Mouse (Mus musculus): ENCODE data around the gene Doc2g. TPM values are rescaled to one million over a fixed set of nuclear protein-coding genes. Genes with fewer than 3 reads are reported as not detected.

The Doc2g gene
- polyA plus RNA-seq, 1 experiment from 2014 or later, result 5.5 TPM

Other genes starting within 250 kb of the Doc2g start
- gene Kmt5b, start 235.9 kb upstream of the Doc2g start, polyA plus RNA-seq (2015; fragmentation: Nextera tagmentation; extraction: Ambion mirVana), result 43.3 and 52.7 TPM in 2 replicates
- gene Chka, start 151.5 kb upstream of the Doc2g start, polyA plus RNA-seq (2015; fragmentation: Nextera tagmentation; extraction: Ambion mirVana), result 53.1 and 54.8 TPM in 2 replicates
- 10.4 and 11.3 TPM in 2 replicates for gene Tcirg1, start 96.2 kb upstream of the Doc2g start, polyA plus RNA-seq (2015; fragmentation: Nextera tagmentation; extraction: Ambion mirVana)
- 197 and 208 TPM in 2 replicates for gene Ndufs8, start 90.5 kb upstream of the Doc2g start, polyA plus RNA-seq (2015; fragmentation: Nextera tagmentation; extraction: Ambion mirVana)
- gene Aldh3b1, start 73.5 kb upstream of the Doc2g start, polyA plus RNA-seq (2015; fragmentation: Nextera tagmentation; extraction: Ambion mirVana), result 1.1 TPM in 2 replicates
- 3.8 and 5.3 TPM in 2 replicates for gene Unc93b1, start 68.1 kb upstream of the Doc2g start, polyA plus RNA-seq (2015; fragmentation: Nextera tagmentation; extraction: Ambion mirVana)
- not detected in 2 replicates for gene Aldh3b3, start 44.7 kb upstream of the Doc2g start, polyA plus RNA-seq (2015; fragmentation: Nextera tagmentation; extraction: Ambion mirVana)
- gene Aldh3b2, start 31.0 kb upstream of the Doc2g start, polyA plus RNA-seq (2015; fragmentation: Nextera tagmentation; extraction: Ambion mirVana), result 0.15 TPM in 1 of 2 replicates, not detected in the other
- 0.68 and 1.4 TPM in 2 replicates for gene Acy3, start 16.7 kb upstream of the Doc2g start, polyA plus RNA-seq (2015; fragmentation: Nextera tagmentation; extraction: Ambion mirVana)
- gene Tbx10, start 10.6 kb upstream of the Doc2g start, polyA plus RNA-seq (2015; fragmentation: Nextera tagmentation; extraction: Ambion mirVana), result not detected in 2 replicates
- 25.8 and 28.2 TPM in 2 replicates for gene Nudt8, start 2.7 kb upstream of the Doc2g start, polyA plus RNA-seq (2015; fragmentation: Nextera tagmentation; extraction: Ambion mirVana)
- gene Gm49405, start 2.7 kb upstream of the Doc2g start, polyA plus RNA-seq (2015; fragmentation: Nextera tagmentation; extraction: Ambion mirVana), result 5.4 and 5.7 TPM in 2 replicates
- 202 and 216 TPM in 2 replicates for gene Ndufv1, start 9.5 kb downstream of the Doc2g start, polyA plus RNA-seq (2015; fragmentation: Nextera tagmentation; extraction: Ambion mirVana)
- gene Gstp1, start 34.7 kb downstream of the Doc2g start, polyA plus RNA-seq (2015; fragmentation: Nextera tagmentation; extraction: Ambion mirVana), result 390 and 392 TPM in 2 replicates
- 1.0 and 2.5 TPM in 2 replicates for gene Gstp2, start 42.7 kb downstream of the Doc2g start, polyA plus RNA-seq (2015; fragmentation: Nextera tagmentation; extraction: Ambion mirVana)
- not detected in 2 replicates for gene Gstp3, start 56.3 kb downstream of the Doc2g start, polyA plus RNA-seq (2015; fragmentation: Nextera tagmentation; extraction: Ambion mirVana)
- gene Cabp2, start 78.3 kb downstream of the Doc2g start, polyA plus RNA-seq (2015; fragmentation: Nextera tagmentation; extraction: Ambion mirVana), result not detected in 2 replicates
- gene Cdk2ap2, start 93.9 kb downstream of the Doc2g start, polyA plus RNA-seq (2015; fragmentation: Nextera tagmentation; extraction: Ambion mirVana), result 77.4 and 80.3 TPM in 2 replicates
- 21.1 and 32.0 TPM in 2 replicates for gene Pitpnm1, start 96.7 kb downstream of the Doc2g start, polyA plus RNA-seq (2015; fragmentation: Nextera tagmentation; extraction: Ambion mirVana)
- 73.7 and 75.9 TPM in 2 replicates for gene Aip, start 122.5 kb downstream of the Doc2g start, polyA plus RNA-seq (2015; fragmentation: Nextera tagmentation; extraction: Ambion mirVana)
- 0.04 TPM in 1 of 2 replicates, not detected in the other for gene Gpr152, start 136.5 kb downstream of the Doc2g start, polyA plus RNA-seq (2015; fragmentation: Nextera tagmentation; extraction: Ambion mirVana)
- gene Cabp4, start 140.7 kb downstream of the Doc2g start, polyA plus RNA-seq (2015; fragmentation: Nextera tagmentation; extraction: Ambion mirVana), result 0.09 and 0.13 TPM in 2 replicates
- 126 and 144 TPM in 2 replicates for gene Coro1b, start 145.3 kb downstream of the Doc2g start, polyA plus RNA-seq (2015; fragmentation: Nextera tagmentation; extraction: Ambion mirVana)
- gene Ptprcap, start 150.3 kb downstream of the Doc2g start, polyA plus RNA-seq (2015; fragmentation: Nextera tagmentation; extraction: Ambion mirVana), result 0.33 and 0.65 TPM in 2 replicates
- gene Rps6kb2, start 160.0 kb downstream of the Doc2g start, polyA plus RNA-seq (2015; fragmentation: Nextera tagmentation; extraction: Ambion mirVana), result 56.6 and 61.6 TPM in 2 replicates
- 2.4 and 2.5 TPM in 2 replicates for gene Carns1, start 172.2 kb downstream of the Doc2g start, polyA plus RNA-seq (2015; fragmentation: Nextera tagmentation; extraction: Ambion mirVana)
- gene Tbc1d10c, start 188.0 kb downstream of the Doc2g start, polyA plus RNA-seq (2015; fragmentation: Nextera tagmentation; extraction: Ambion mirVana), result 0.77 and 0.82 TPM in 2 replicates
- gene Ppp1ca, start 188.8 kb downstream of the Doc2g start, polyA plus RNA-seq (2015; fragmentation: Nextera tagmentation; extraction: Ambion mirVana), result 664 and 700 TPM in 2 replicates
- gene Rad9a, start 198.3 kb downstream of the Doc2g start, polyA plus RNA-seq (2015; fragmentation: Nextera tagmentation; extraction: Ambion mirVana), result 28.9 and 34.7 TPM in 2 replicates
- 0.63 and 0.76 TPM in 2 replicates for gene Clcf1, start 210.9 kb downstream of the Doc2g start, polyA plus RNA-seq (2015; fragmentation: Nextera tagmentation; extraction: Ambion mirVana)
- gene AC109138.7, start 211.0 kb downstream of the Doc2g start, polyA plus RNA-seq (2015; fragmentation: Nextera tagmentation; extraction: Ambion mirVana), result not detected in 2 replicates
- gene Pold4, start 228.6 kb downstream of the Doc2g start, polyA plus RNA-seq (2015; fragmentation: Nextera tagmentation; extraction: Ambion mirVana), result 13.1 and 14.2 TPM in 2 replicates

All from forebrain, embryonic 13.5 days (tissue).